Mouse (Mus musculus) stomach, postnatal 0 days (tissue): ENCODE measurements around the gene Ly86. TPM values are rescaled to one million over a fixed set of nuclear protein-coding genes. Genes with fewer than 3 reads are reported as not detected.

Experiments used
- ATAC-seq: fragments of 200-750 bp; cut with Nextera tagmentation; 2 replicates; pipeline ENCODE4 v1.8.0; 2017; ENCODE audit not compliant: low FRiP score, low TSS enrichment
- DNase-seq: peaks from one replicate; pipeline ENCODE4 v3.0.0-alpha.2; 2016; ENCODE audit warnings: low spot score
- H3K27ac ChIP-seq: fragments of 300-500 bp; sonication (generic); replicated peaks from 2 replicates; pipeline ENCODE4 v1.5.1; 2014; ENCODE audit warnings: mild to moderate bottlenecking, control low read depth
- H3K27me3 ChIP-seq: fragments of 300-500 bp; sonication (generic); 2 replicates; pipeline ENCODE4 v1.6.1; 2014; ENCODE audit warnings: low read length; ENCODE audit not compliant: control insufficient read depth, insufficient read depth
- H3K36me3 ChIP-seq: fragments of 300-500 bp; sonication (generic); 2 replicates; pipeline ENCODE4 v1.6.1; 2014; ENCODE audit warnings: low read length, mixed read lengths; ENCODE audit not compliant: control insufficient read depth, insufficient read depth
- H3K4me1 ChIP-seq: fragments of 300-500 bp; sonication (generic); replicated peaks from 2 replicates; pipeline ENCODE4 v1.6.1; 2014; ENCODE audit warnings: antibody characterized with exemption; ENCODE audit not compliant: control insufficient read depth, insufficient read depth
- H3K4me2 ChIP-seq: fragments of 300-500 bp; sonication (generic); replicated peaks from 2 replicates; pipeline ENCODE4 v1.6.1; 2014; ENCODE audit warnings: low read depth, mild to moderate bottlenecking, control low read depth, moderate library complexity
- H3K4me3 ChIP-seq: fragments of 300-500 bp; sonication (generic); 2 replicates; pipeline ENCODE4 v1.5.1; 2014; ENCODE audit warnings: low read depth, low read length, control low read depth
- H3K9ac ChIP-seq: fragments of 300-500 bp; sonication (generic); 2 replicates; pipeline ENCODE4 v1.6.1; 2014; ENCODE audit warnings: mild to moderate bottlenecking, low read length, control low read depth, mixed read lengths
- H3K9me3 ChIP-seq: fragments of 300-500 bp; sonication (generic); 2 replicates; pipeline ENCODE4 v1.6.1; 2016; ENCODE audit warnings: low read length; ENCODE audit not compliant: control insufficient read depth
- CTCF ChIP-seq: IDR thresholded peaks from 2 replicates; pipeline ENCODE4 v1.5.1; 2016; ENCODE audit warnings: antibody characterized with exemption, low read depth, mild to moderate bottlenecking, moderate library complexity
- EP300 ChIP-seq: optimal IDR thresholded peaks from 2 replicates; pipeline ENCODE3; 2016; ENCODE audit warnings: antibody characterized with exemption
- WGBS: fragments of 180-500 bp; shearing (Covaris S2); extraction: QIAGEN DNeasy Blood & Tissue Kit; methylation state at CpG from one replicate; pipeline ENCODE4 v1.1.7; 2014; 5-methylcytosine and 5-hydroxymethylcytosine counted together
- polyA plus RNA-seq: library from polyadenylated mRNA; unstranded; fragments of >200 nt; fragmentation: Nextera tagmentation; extraction: Ambion mirVana; gene quantifications from 2 replicates; pipeline ENCODE4 v1.2.1, GENCODE M21; 2015

Ly86 gene
- polyA plus RNA-seq, 1 experiment from 2014 or later: 7.4 TPM

- WGBS: 78% methylated on average over 4 of the region's 4 CpGs
- ATAC-seq (no peak), DNase-seq (no peak)
- no peak overlapping the region for H3K9ac ChIP-seq
- TF ChIP-seq CTCF: no peak
- TF ChIP-seq EP300: no peak
- H3K27me3 ChIP-seq: no peaks in the 10 kb centered on the region
- H3K9me3 ChIP-seq: no peaks in the 10 kb centered on the region
- no peaks in the 10 kb centered on the region for H3K4me1 ChIP-seq
- no peaks in the 10 kb centered on the region for H3K36me3 ChIP-seq
- no peak overlapping the region for H3K27ac ChIP-seq
- no peak overlapping the region for H3K4me2 ChIP-seq
- H3K4me3 ChIP-seq: no peak overlapping the region
Measured at GRCm38 (mm10) chr13:37330971-37331370, 14.0 kb upstream of the Ly86 start.

- Histone ChIP-seq H3K36me3 (no peaks in the 10 kb centered on the region), H3K4me2 (no peak overlapping the region), H3K9ac (no peak overlapping the region), H3K9me3 (no peaks in the 10 kb centered on the region), H3K27ac (no peak overlapping the region), H3K4me1 (no peaks in the 10 kb centered on the region), H3K4me3 (no peak overlapping the region), H3K27me3 (no peaks in the 10 kb centered on the region)
- ATAC-seq (no peak), DNase-seq (no peak)
- WGBS: 68% methylated on average over 4 of the region's 4 CpGs
- TF ChIP-seq CTCF: no peak
- TF ChIP-seq EP300: no peak
Measured at GRCm38 (mm10) chr13:37332779-37333543, 12.0 kb upstream of the Ly86 start.

GRCm38 (mm10) chr13:37333544-37333870, 11.5 kb upstream of the Ly86 start:
- WGBS: 65% methylated on average over 1 of the region's 1 CpGs
- no peak for DNase-seq
- no peak for ATAC-seq
- no peaks in the 10 kb centered on the region for H3K9me3 ChIP-seq
- no peak overlapping the region for H3K4me2 ChIP-seq
- no peaks in the 10 kb centered on the region for H3K27me3 ChIP-seq
- no peak overlapping the region for H3K27ac ChIP-seq
- H3K36me3 ChIP-seq: no peaks in the 10 kb centered on the region
- no peak for TF ChIP-seq EP300
- no peak for TF ChIP-seq CTCF
- H3K9ac ChIP-seq: no peak overlapping the region
- H3K4me1 ChIP-seq: no peaks in the 10 kb centered on the region
- H3K4me3 ChIP-seq: no peak overlapping the region

- ATAC-seq (no peak), DNase-seq (no peak)
- no peak overlapping the region for H3K4me3 ChIP-seq
- no peak overlapping the region for H3K4me2 ChIP-seq
- 66% methylated on average over 4 of the region's 4 CpGs for WGBS
- H3K27me3 ChIP-seq: no peaks in the 10 kb centered on the region
- TF ChIP-seq EP300: no peak
- TF ChIP-seq CTCF: no peak
- H3K4me1 ChIP-seq: no peaks in the 10 kb centered on the region
- no peak overlapping the region for H3K9ac ChIP-seq
- no peaks in the 10 kb centered on the region for H3K9me3 ChIP-seq
- no peaks in the 10 kb centered on the region for H3K36me3 ChIP-seq
- H3K27ac ChIP-seq: no peak overlapping the region
Measured at GRCm38 (mm10) chr13:37337269-37337668, 7.7 kb upstream of the Ly86 start.

- Histone ChIP-seq H3K4me3 (no peak overlapping the region), H3K4me2 (no peak overlapping the region), H3K36me3 (no peaks in the 10 kb centered on the region), H3K9me3 (no peaks in the 10 kb centered on the region), H3K27ac (no peak overlapping the region), H3K9ac (no peak overlapping the region), H3K4me1 (no peaks in the 10 kb centered on the region), H3K27me3 (no peaks in the 10 kb centered on the region)
- no peak for DNase-seq
- ATAC-seq: no peak
- TF ChIP-seq EP300 (no peak), CTCF (no peak)
- 65% methylated on average over 7 of the region's 7 CpGs for WGBS
Measured at GRCm38 (mm10) chr13:37337871-37338270, 7.1 kb upstream of the Ly86 start.

- no peaks in the 10 kb centered on the region for H3K4me1 ChIP-seq
- TF ChIP-seq EP300 (no peak), CTCF (no peak)
- no peak overlapping the region for H3K27ac ChIP-seq
- DNase-seq: no peak
- 80% methylated on average over 1 of the region's 1 CpGs for WGBS
- no peaks in the 10 kb centered on the region for H3K36me3 ChIP-seq
- H3K4me2 ChIP-seq: no peak overlapping the region
- H3K4me3 ChIP-seq: no peak overlapping the region
- no peaks in the 10 kb centered on the region for H3K9me3 ChIP-seq
- ATAC-seq: no peak
- no peaks in the 10 kb centered on the region for H3K27me3 ChIP-seq
- H3K9ac ChIP-seq: no peak overlapping the region
Measured at GRCm38 (mm10) chr13:37342804-37343203, 2.2 kb upstream of the Ly86 start.
